Mouse (Mus musculus): ENCODE results near the gene Lao1.
"Not testable (repeated sequence)": the region's sequence is repeated elsewhere in the genome, so short reads cannot be mapped to it uniquely, and the experiment has no call there.

The Lao1 gene

DNA sequence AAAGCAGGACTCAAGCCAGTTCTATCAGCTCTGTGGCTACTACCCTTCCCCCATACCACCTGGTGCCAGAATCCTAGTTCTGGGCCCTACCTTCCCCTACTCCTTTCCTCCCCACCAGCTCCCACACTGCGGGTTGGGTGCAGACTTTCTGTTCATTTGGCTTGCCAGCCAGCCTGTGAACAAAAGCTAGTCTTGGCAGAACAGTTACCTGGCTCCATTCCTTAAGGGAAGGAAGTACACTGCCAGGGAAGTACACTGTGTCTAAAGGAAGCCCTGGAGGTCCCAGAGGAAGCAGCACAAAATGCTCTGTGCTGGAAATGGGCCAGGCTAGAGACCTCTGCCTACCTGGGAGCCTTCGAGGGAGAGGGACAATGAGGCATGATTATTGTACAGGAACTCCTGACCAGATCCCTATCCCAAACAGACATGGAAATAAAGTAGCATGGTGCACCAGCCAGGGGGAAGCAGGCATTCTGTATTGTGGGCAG is at the start of gene Lao1:
Gene Lao1, plus strand, starts transcription at position 438 of the 488 bp plus-strand sequence.
- DNase-seq (ENCODE audit: low read depth, low spot score): no peak

GRCm38 (mm10) chr4:118917365-118917764 is 44.0 kb upstream of the Lao1 start, which contains the start of gene Olfr1329:
Gene Olfr1329, minus strand, starts transcription at chr4:118917465.
- not testable (repeated sequence) for DNase-seq (ENCODE audit: low read depth, low spot score)

GRCm38 (mm10) chr4:118931326-118931725 is 30.1 kb upstream of the Lao1 start:
- not testable (repeated sequence) for DNase-seq (ENCODE audit: low read depth, low spot score)

DNA sequence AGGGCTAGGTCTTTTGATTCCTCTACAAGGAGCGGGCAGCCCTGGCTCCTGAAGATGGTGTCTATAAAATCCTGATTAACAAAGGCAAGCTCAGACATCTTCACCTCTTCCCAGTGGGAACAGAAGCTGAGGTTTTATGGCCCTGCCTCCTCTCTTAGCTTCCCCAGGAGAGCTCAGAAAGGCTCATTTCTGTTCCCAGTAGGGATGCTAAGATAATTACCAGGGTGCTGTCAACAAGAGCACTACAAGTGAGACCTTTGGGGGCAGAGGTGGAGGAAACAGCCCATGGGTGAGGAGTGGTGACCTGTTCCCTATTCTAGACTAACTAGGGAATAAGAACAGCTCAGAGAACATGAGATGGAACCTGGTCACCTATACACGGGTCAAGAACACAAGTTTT is 22.9 kb upstream of the Lao1 start, which contains the start of gene Olfr1328:
Gene Olfr1328, minus strand, starts transcription at position 101 of the 400 bp plus-strand sequence.
- no peak for DNase-seq (ENCODE audit: low read depth, low spot score)

GRCm38 (mm10) chr4:118958812-118959211 is 2.6 kb upstream of the Lao1 start:
- DNase-seq (ENCODE audit: low read depth, low spot score): no peak

- no peak for DNase-seq (ENCODE audit: low read depth, low spot score)
These were observed 6.3 kb downstream of the Lao1 start for GRCm38 (mm10) chr4:118967711-118968110.

GRCm38 (mm10) chr4:118973281-118973680 is 11.9 kb downstream of the Lao1 start:
- no peak for DNase-seq (ENCODE audit: low read depth, low spot score)

- no peak for DNase-seq (ENCODE audit: low read depth, low spot score)
These were observed 23.9 kb downstream of the Lao1 start for GRCm38 (mm10) chr4:118985291-118985690.

DNA sequence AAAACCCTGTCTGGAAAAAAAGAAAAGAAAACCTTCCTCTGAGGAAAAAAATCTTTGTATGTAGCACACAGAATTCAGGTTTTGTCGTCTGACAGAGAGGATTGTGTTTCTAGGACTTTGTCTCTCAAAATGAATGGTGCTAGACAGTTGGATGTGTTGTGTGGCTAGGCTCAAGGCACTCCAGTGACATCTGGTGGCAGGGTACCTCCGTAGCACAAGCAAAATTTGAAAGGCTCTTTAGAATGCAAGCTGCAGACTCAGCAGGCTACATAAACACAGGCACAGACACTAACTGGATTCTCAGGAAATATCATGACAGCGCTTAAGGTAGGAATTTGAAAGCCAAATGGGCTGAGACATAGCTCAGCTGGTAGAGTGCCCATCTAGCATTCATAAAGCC is 27.2 kb downstream of the Lao1 start:
- no peak for DNase-seq (ENCODE audit: low read depth, low spot score)

GRCm38 (mm10) chr4:118989331-118989730 is 28.0 kb downstream of the Lao1 start:
- no peak for DNase-seq (ENCODE audit: low read depth, low spot score)

DNA sequence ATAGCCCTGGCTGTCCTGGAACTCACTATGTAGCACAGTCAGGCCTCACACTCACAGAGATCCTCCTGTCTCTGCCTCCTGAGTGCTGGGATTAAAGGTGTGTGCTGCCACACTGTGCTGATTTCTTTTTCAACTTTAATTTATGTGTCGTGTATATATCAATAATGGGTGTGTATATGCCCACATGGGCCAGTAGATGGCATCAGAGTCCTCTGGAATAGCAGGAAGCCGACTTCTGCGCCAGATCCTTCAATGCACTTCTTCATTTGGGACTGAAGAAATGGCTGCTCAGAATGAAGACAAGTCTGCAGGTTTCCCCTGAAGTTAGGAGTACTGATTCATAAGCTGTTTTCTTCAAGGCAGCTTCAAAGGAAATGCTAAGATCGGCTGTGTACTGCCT is 30.4 kb downstream of the Lao1 start:
- DNase-seq (ENCODE audit: low read depth, low spot score): no peak

DNA sequence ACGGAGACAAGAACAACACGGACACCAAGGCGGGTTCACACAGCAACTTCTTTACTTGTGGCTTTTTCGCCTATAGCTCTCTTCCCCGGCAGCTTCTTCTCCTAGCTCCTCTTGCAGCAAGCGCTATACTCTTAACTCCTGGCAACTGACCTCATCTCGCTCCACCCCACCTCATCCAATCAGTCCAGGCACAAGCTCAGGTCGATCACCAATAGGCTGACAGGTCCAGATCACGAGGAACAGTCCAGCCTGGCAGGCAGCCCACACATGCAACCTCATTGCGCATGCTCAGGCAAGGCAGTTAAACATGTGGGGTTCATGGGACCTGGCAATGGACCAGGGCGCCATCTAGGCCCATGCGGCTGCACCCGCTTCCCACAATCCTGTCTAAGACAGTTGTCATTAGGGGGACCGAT is 35.8 kb downstream of the Lao1 start:
- DNase-seq (ENCODE audit: low read depth, low spot score): no peak

DNA sequence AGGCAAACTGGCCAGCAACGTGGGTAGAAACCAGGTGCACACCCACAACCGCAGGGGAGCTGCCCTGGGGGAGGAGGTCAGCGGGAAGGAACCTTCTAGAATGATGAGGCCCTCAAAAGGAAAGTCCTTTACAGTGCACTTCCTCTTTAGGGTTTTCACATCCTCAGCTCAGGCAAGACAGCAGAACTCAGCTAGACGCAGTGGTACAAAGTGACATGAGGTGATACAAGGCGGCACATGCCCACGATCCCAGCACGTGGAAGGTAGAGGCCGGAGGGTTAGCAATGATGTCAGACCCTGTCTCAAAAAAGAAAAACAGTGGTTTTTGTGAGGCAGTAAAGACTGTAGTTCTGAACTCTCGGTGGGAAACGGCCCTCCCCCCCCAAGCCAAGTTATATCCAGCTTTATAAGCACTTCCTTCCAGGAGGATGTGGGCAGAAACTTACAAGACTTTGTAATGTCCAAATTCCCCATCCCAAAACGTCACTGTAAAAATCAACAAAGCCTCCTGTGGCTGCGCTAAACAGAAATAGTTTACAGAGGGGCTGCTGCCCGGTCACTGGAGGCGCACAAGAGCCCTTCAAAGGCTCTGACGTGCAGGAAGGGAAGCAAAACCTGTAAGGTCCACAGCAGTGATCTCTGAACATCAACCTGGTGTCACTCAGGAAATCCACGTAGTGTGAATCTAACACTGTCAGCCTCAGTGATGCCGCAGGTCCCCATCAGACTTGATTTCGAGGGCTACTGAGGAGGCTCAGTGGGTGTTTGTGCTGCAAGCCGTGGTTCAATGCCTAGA is 38.5 kb downstream of the Lao1 start:
- DNase-seq (ENCODE audit: low read depth, low spot score): no peak

DNA sequence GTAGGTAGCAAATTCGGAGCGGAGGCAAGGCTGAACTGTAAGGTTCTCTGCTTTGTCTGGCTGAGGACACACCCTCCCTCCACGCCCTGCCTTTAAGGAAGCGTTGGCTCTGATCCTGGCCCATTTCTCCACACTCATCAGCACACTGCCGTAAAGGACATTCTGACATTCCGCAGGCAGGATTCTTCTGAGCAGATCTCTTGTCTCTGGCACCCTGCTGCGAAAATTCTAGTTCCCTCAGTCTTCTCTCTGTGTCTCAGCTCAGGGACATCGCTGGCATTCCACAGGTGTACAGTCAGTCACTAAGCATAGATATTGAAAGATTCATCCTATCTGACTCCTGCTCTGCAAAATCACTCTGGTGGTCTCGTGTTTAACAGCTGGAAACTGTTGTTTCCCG is 40.3 kb downstream of the Lao1 start:
- DNase-seq (ENCODE audit: low read depth, low spot score): no peak

DNA sequence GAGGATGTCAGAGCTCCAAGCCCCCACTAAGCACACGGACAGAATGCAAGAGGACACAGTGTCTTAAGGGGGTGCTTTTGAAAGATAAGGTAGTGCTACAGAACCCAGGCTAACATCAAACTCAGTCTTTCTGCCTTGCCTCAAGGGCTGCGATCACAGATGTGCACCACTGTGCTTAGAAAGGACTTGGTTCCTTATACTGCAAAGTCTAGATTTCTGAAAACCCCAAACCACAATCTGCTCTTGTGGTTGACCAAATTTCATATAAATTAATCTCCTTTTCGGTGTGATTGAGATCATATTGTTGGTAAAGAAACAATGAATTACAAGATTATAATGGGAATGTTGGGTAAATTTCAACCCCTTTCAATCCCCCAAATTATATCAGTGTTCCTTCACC is 41.1 kb downstream of the Lao1 start:
- DNase-seq (ENCODE audit: low read depth, low spot score): no peak

GRCm38 (mm10) chr4:119004178-119004577 is 42.8 kb downstream of the Lao1 start:
- no peak for DNase-seq (ENCODE audit: low read depth, low spot score)

- peak; percentile 72 for DNase-seq (ENCODE audit: low read depth, low spot score)
These were observed 43.4 kb downstream of the Lao1 start for GRCm38 (mm10) chr4:119004613-119005339.

DNA sequence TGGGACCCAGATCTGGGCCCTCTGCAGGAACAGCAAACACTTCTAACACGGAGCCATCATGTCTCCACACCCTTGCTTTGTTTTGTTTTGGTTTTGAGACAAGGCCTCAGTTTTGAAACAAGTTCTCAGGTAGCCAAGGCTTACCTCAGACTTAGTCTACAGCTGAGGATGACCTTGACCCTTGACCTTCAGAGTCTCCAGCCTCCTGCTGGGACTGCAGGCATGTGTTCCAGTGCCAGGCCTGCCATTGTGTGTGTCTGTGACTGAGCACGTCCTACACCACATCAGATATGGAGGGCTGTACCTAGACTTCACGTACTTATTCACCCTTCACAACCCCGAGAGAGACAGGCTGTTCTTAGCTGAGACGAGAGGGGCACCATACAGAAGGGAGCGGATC is 46.2 kb downstream of the Lao1 start:
- no peak for DNase-seq (ENCODE audit: low read depth, low spot score)

DNA sequence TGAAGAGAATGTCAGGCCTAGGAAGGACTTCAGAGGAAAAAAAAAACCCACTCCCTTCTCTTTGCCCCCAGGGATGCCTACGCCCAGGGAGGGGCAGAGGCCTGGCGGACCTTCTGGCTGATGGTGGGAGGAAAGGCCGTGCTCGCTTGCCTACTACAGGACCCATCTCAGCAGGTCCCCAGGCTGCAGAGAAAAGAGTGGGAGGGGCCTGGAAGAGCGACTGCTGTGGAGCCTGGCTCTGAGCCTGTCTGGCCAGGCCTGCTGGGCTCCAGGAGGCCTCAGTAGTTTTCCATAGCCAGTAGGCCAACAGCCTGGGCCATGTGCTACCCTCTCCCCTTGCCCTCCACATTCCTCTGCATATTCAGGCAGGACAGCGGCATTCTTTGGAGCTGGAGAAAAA is 47.1 kb downstream of the Lao1 start:
- no peak for DNase-seq (ENCODE audit: low read depth, low spot score)

DNA sequence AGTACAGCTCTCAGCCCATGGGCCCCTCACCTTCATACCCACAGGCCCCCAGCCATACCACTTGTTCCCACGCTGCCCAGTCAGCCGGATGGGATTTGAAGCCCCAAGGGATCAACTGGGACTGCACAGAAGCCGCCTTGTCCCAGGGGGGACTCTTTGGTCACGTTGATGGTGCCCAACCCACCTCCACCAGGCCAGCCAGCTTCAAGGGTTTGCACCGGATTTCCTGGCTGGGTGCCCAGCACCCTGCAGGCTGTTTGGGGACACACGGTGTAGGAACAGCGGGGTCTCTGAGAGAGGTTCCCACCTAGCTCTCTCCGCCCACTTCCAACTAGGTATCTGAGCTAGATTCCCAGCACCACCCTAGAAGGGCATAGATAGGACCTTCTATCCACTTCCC is 48.4 kb downstream of the Lao1 start:
- DNase-seq (ENCODE audit: low read depth, low spot score): no peak

- DNase-seq (ENCODE audit: low read depth, low spot score): peak; percentile 75
These were observed 49.8 kb downstream of the Lao1 start for GRCm38 (mm10) chr4:119011050-119011680.

DNA sequence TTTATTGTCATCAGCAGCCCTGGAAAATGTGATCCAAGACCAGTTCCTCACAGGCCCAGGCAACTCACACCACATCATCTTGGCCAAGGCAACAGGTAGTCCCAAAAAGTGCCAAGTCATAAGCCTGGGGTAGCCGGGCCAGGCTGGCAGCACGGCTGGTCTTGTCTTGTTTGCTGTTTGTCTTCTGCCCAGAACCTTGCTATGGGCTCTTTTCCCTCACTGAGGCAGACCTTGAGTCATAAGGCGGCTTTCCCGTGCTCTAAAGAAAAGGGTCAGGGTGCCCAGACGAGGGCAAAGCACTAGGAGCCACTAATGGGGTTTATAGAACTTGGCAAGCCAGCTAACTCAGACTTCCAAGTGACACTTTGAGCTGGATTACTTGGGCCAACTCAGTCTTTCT is 51.7 kb downstream of the Lao1 start:
- no peak for DNase-seq (ENCODE audit: low read depth, low spot score)

All from retina, postnatal 7 days (tissue).